Mouse (Mus musculus): ENCODE results near the gene Nt5c3.

GRCm38 (mm10) chr6:56905486-56905885 is 18.2 kb downstream of the Nt5c3 start:
- TF ChIP-seq ZC3H11A (IDR thresholded peaks at IDR 0.05; ENCODE audit: low read depth, low read length) (no peak), CTCF (IDR thresholded peaks at IDR 0.05 in 2 of 3, conservative IDR thresholded peaks at IDR 0.05 in 1 of 3; ENCODE audit: control insufficient read depth in 1 of 3, insufficient read depth in 1 of 3, low read depth in 2 of 3, low read length in 3 of 3, poor library complexity in 1 of 3, severe bottlenecking in 1 of 3) (no peak), CHD1 (IDR thresholded peaks at IDR 0.05; ENCODE audit: low read depth, low read length) (no peak), POLR2AphosphoS2 (IDR thresholded peaks at IDR 0.05; ENCODE audit: low read length) (no peak), CHD2 (IDR thresholded peaks at IDR 0.05; ENCODE audit: low read length) (no peak), POLR2A (IDR thresholded peaks at IDR 0.05; ENCODE audit: control insufficient read depth in 1 of 2, insufficient read depth in 1 of 2, low read depth in 1 of 2, low read length in 2 of 2, poor library complexity in 1 of 2) (no peak), EP300 (IDR thresholded peaks at IDR 0.05; ENCODE audit: low read depth in 1 of 2, low read length in 2 of 2) (no peak), NELFE (IDR thresholded peaks at IDR 0.05; ENCODE audit: low read depth, low read length) (no peak), ELF1 (IDR thresholded peaks at IDR 0.05; ENCODE audit: low read depth, low read length) (no peak), TCF12 (IDR thresholded peaks at IDR 0.05; ENCODE audit: low read depth, low read length) (no peak), USF1 (IDR thresholded peaks at IDR 0.05; ENCODE audit: low read depth, low read length) (no peak), USF2 (IDR thresholded peaks at IDR 0.05; ENCODE audit: borderline replicate concordance in 1 of 2, insufficient read depth in 1 of 2, low read depth in 1 of 2, low read length in 2 of 2) (no peak)

Measured in MEL (cell line).